Mouse (Mus musculus) ES-E14 (cell line): Measurements from ENCODE around the gene Lrfn5.

Source experiments
- MAFK ChIP-seq: IDR thresholded peaks from 2 replicates; pipeline ENCODE4 v1.6.1; 2014; ENCODE audit warnings: mild to moderate bottlenecking, low read depth, low read length, inconsistent platforms; ENCODE audit not compliant: insufficient read depth
- ZNF384 ChIP-seq: IDR thresholded peaks from 2 replicates; pipeline ENCODE4 v1.6.1; 2012; ENCODE audit warnings: low read depth, low read length, inconsistent platforms

GRCm38 (mm10) chr12:61842599-61843291 is 319.8 kb downstream of the Lrfn5 start:
- TF ChIP-seq MAFK (no peak), ZNF384 (no peak)
